In the genomic region with DNA sequence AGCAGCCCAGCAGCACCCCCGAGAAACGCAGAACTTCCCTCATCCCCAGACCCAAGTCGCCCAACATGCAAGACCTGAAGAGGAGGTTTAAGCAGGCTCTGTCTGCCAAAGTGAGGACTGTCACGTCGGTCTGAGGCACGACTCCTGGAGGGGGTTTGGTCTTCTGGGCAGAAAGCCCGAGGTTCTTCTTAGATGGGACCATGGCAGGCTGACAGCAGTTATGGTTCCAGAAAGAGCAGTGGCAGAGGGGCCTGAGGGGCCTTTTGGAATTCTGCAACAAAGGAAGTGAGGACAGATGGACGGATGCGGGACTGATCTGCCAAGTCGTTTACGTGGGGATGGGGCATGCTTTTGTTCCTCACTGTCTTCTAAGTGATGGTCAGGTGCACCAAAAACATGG, we compare ENCODE assay signal across 12 mouse cellular contexts. TPM values are rescaled to one million over a fixed set of nuclear protein-coding genes. Genes with fewer than 3 reads are reported as not detected.
DNase-seq lines count a peak whose midpoint lies in the region; ATAC-seq and TF ChIP-seq lines count a peak whose summit lies in the region.
"Had no signal": no experiment of that assay in that cellular context is flagged by ENCODE, and none has a peak within 500 bp of the region (broad histone marks: within the 10 kb centered on the region; RNA-seq: fewer than 3 reads in every experiment).

No protein-coding gene starts in this region.

- ATAC-seq in heart, embryonic 11.5 days (replicated peaks; ENCODE audit: insufficient number of reproducible peaks, low FRiP score, low TSS enrichment), result no peak
- ATAC-seq in lung, postnatal 0 days, result no peak
- no peak for ATAC-seq in hindbrain, postnatal 0 days
- ATAC-seq in stomach, embryonic 15.5 days (ENCODE audit: insufficient read depth, low FRiP score, low read depth), result no peak
- ATAC-seq: liver, postnatal 0 days had no signal

- H3K9me3 ChIP-seq in heart, embryonic 11.5 days (replicated peaks; ENCODE audit: control insufficient read depth, low read length), result no peaks in the 10 kb centered on the region; the same call in 1 of the 2 replicates
- no peaks in the 10 kb centered on the region for H3K9me3 ChIP-seq in lung, postnatal 0 days (ENCODE audit: low read length)
- no peaks in the 10 kb centered on the region for H3K9me3 ChIP-seq in hindbrain, postnatal 0 days (ENCODE audit: low read length)
- no peaks in the 10 kb centered on the region for H3K9me3 ChIP-seq in stomach, embryonic 15.5 days

- peaks cover 13% of the 10 kb centered on the region for H3K36me3 ChIP-seq in heart, embryonic 11.5 days (ENCODE audit: control insufficient read depth, insufficient read depth, low read length)
- no peaks in the 10 kb centered on the region for H3K36me3 ChIP-seq in lung, postnatal 0 days (ENCODE audit: insufficient read depth, low read length)
- no peaks in the 10 kb centered on the region for H3K36me3 ChIP-seq in hindbrain, postnatal 0 days (ENCODE audit: insufficient read depth, low read length)
- H3K36me3 ChIP-seq in stomach, embryonic 15.5 days, result 0 out of 2 replicates have a peak, but pooled peaks cover 5% of the 10 kb centered on the region

- H3K4me2 ChIP-seq in heart, embryonic 11.5 days, result peak overlapping the region; percentile 94
- H3K4me2 ChIP-seq in lung, postnatal 0 days (replicated peaks; ENCODE audit: low read depth, low read length), result peak overlapping the region; percentile 95
- 0 out of 2 replicates have a peak overlapping the region, but pooled peaks have one; percentile 93 for H3K4me2 ChIP-seq in hindbrain, postnatal 0 days (ENCODE audit: low read depth, low read length)
- peak overlapping the region; percentile 98 for H3K4me2 ChIP-seq in stomach, embryonic 15.5 days

- DNase-seq in heart, postnatal 14 days, result no peak
- no peak for DNase-seq in lung, postnatal 0 days (ENCODE audit: low spot score)
- DNase-seq in lung, adult 18-20 months, result no peak
- DNase-seq in hindbrain, postnatal 0 days (ENCODE audit: low spot score), result peak; percentile 67
- no peak for DNase-seq in layer of hippocampus, postnatal 14 days (ENCODE audit: low spot score in 2 of 2)
- no peak for DNase-seq in frontal cortex, postnatal 36 days (ENCODE audit: low spot score in 2 of 2)
- DNase-seq: layer of hippocampus, adult 9-11 months; liver, postnatal 0 days had no signal

- peak overlapping the region; percentile 83 for H3K4me3 ChIP-seq in heart, embryonic 11.5 days (ENCODE audit: low read depth, low read length)
- no peak overlapping the region for H3K4me3 ChIP-seq in lung, postnatal 0 days (ENCODE audit: low read depth, low read length)
- no peak overlapping the region for H3K4me3 ChIP-seq in hindbrain, postnatal 0 days (ENCODE audit: low read length)
- H3K4me3 ChIP-seq in stomach, embryonic 15.5 days (replicated peaks), result 0 out of 2 replicates have a peak overlapping the region, but pooled peaks have one; percentile 97
- H3K4me3 ChIP-seq: erythroblast, embryonic 14.5 days had no signal

- peaks cover 58% of the 10 kb centered on the region for H3K4me1 ChIP-seq in heart, embryonic 11.5 days (ENCODE audit: control insufficient read depth, insufficient read depth, low read length)
- H3K4me1 ChIP-seq in lung, postnatal 0 days (ENCODE audit: insufficient read depth, low read depth, low read length), result peaks cover 10% of the 10 kb centered on the region; the same call in 1 of the 2 replicates
- no peaks in the 10 kb centered on the region; the same call in 1 of the 2 replicates for H3K4me1 ChIP-seq in hindbrain, postnatal 0 days (ENCODE audit: insufficient read depth, low read length)
- peaks cover 36% of the 10 kb centered on the region for H3K4me1 ChIP-seq in stomach, embryonic 15.5 days

- no peak for TF ChIP-seq EP300 in lung, postnatal 0 days (IDR thresholded peaks at IDR 0.05)

- H3K27ac ChIP-seq in heart, embryonic 11.5 days (ENCODE audit: low read depth, low read length), result peak overlapping the region; percentile 54
- no peak overlapping the region for H3K27ac ChIP-seq in lung, postnatal 0 days (ENCODE audit: low read length)
- H3K27ac ChIP-seq in hindbrain, postnatal 0 days, result no peak overlapping the region
- H3K27ac ChIP-seq in stomach, embryonic 15.5 days, result no peak overlapping the region

- H3K27me3 ChIP-seq in heart, embryonic 11.5 days (ENCODE audit: control insufficient read depth, insufficient read depth, low read length), result no peaks in the 10 kb centered on the region
- no peaks in the 10 kb centered on the region for H3K27me3 ChIP-seq in lung, postnatal 0 days (replicated peaks; ENCODE audit: insufficient read depth, low read length)
- no peaks in the 10 kb centered on the region for H3K27me3 ChIP-seq in hindbrain, postnatal 0 days (ENCODE audit: insufficient read depth, low read length)
- H3K27me3 ChIP-seq in stomach, embryonic 15.5 days (replicated peaks), result no peaks in the 10 kb centered on the region
- H3K27me3 ChIP-seq: CH12.LX had no signal

- intact Hi-C loops in heart, postnatal 14 days (cut with DNase I), result loop anchor here (5.0 kb wide), 4 partner anchors 51 to 346 kb away; no protein-coding TSS in a partner anchor

- 68% methylated on average over 11 of the region's 11 CpGs for WGBS in heart, embryonic 11.5 days (ENCODE audit: insufficient replicate concordance)
- WGBS in lung, postnatal 0 days, result 44% methylated on average over 11 of the region's 11 CpGs
- WGBS in hindbrain, postnatal 0 days, result 49% methylated on average over 11 of the region's 11 CpGs
- WGBS in stomach, embryonic 15.5 days, result 72% methylated on average over 11 of the region's 11 CpGs

- peak overlapping the region; percentile 99 for H3K9ac ChIP-seq in heart, embryonic 11.5 days (ENCODE audit: low read depth, low read length)
- H3K9ac ChIP-seq in lung, postnatal 0 days (replicated peaks; ENCODE audit: low read depth), result no peak overlapping the region
- H3K9ac ChIP-seq in hindbrain, postnatal 0 days (replicated peaks; ENCODE audit: low read length), result no peak overlapping the region
- H3K9ac ChIP-seq in stomach, embryonic 15.5 days, result no peak overlapping the region
- H3K9ac ChIP-seq: liver, postnatal 0 days had no signal

- no peak for TF ChIP-seq CTCF in lung, postnatal 0 days (IDR thresholded peaks at IDR 0.05)
- no peak for TF ChIP-seq CTCF in hindbrain, postnatal 0 days (IDR thresholded peaks at IDR 0.05; ENCODE audit: low read depth)

RNA-seq across cellular contexts. Expression of a gene that starts 3.4 kb away (rescaled TPM):
- 75.9 and 87.0 TPM in 2 replicates for polyA plus RNA-seq in heart, embryonic 11.5 days (2014; fragmentation: Nextera tagmentation; extraction: Ambion mirVana)
- total RNA-seq in heart, postnatal 14 days (2021), result 10 to 100 TPM; 27.7 to 33.0 TPM
- 80.4 and 86.7 TPM in 2 replicates for polyA plus RNA-seq in lung, postnatal 0 days (2015; fragmentation: Nextera tagmentation; extraction: Ambion mirVana)
- 5.9 and 7.2 TPM in 2 replicates for total RNA-seq in hindbrain, postnatal 0 days (2014; rRNA removed)
- 16.7 and 17.1 TPM in 2 replicates for polyA plus RNA-seq in hindbrain, postnatal 0 days (2015; fragmentation: Nextera tagmentation; extraction: Ambion mirVana)
- 47.9 and 50.3 TPM in 2 replicates for polyA plus RNA-seq in stomach, embryonic 15.5 days (2015; fragmentation: Nextera tagmentation; extraction: Ambion mirVana)
- 10 to 100 TPM; 62.7 to 66.1 TPM for total RNA-seq in layer of hippocampus, postnatal 14 days (2021)
- polyA plus RNA-seq: erythroblast, embryonic 14.5 days had no signal

Comparison
In these comparisons a context has a peak if more than half of its experiments do, and no peak if none do; other contexts are left out.
1. H3K4me3 ChIP-seq: peak in heart, embryonic 11.5 days (single experiment) and stomach, embryonic 15.5 days (single experiment); none in lung, postnatal 0 days (single experiment) and hindbrain, postnatal 0 days (single experiment).
2. Peak in every context shown above with its lines, with median percentiles within 50 percentile points of each other: H3K4me2 ChIP-seq.